Mouse (Mus musculus) kidney, postnatal 4 days (tissue): Measurements from ENCODE around the gene Kcnj1.
A peak's percentile ranks its signal among the peaks of the same experiment; 100 is the strongest.

Experiments used
- DNase-seq, 2 experiments: peaks; one replicate each; pipeline ENCODE4 v3.0.0; 2021; ENCODE audit warnings: mixed read lengths in 2 of 2

The Kcnj1 gene

GRCm38 (mm10) chr9:32372202-32372601 is at the start of gene Kcnj1:
Kcnj1 (plus strand) TSS chr9:32372493.
- DNase-seq = no peak

DNA sequence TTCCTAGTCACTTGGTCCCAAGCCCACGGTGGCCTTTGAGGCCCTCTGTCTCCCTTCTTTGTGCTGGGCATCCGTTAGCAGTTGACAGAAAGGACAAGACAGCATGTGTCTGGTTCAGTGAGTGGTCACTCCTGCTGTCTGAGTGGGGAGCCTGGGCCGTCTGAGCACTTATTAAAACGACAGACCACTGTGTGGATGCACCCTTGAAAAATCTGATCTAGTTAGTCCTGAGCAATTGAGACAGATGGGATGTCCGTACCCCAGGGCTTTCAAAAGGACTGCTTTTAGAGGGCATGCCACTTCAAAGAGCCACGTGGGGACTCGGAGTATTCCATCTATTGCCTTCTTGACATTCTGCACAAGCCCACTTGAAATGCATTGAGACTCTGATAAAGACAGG is 48.7 kb upstream of the Kcnj1 start:
- no peak for DNase-seq

- DNase-seq = no peak
Observed at GRCm38 (mm10) chr9:32328777-32329176, 43.5 kb upstream of the Kcnj1 start.

- DNase-seq = no peak
Observed at GRCm38 (mm10) chr9:32331162-32331561, 41.1 kb upstream of the Kcnj1 start.

DNA sequence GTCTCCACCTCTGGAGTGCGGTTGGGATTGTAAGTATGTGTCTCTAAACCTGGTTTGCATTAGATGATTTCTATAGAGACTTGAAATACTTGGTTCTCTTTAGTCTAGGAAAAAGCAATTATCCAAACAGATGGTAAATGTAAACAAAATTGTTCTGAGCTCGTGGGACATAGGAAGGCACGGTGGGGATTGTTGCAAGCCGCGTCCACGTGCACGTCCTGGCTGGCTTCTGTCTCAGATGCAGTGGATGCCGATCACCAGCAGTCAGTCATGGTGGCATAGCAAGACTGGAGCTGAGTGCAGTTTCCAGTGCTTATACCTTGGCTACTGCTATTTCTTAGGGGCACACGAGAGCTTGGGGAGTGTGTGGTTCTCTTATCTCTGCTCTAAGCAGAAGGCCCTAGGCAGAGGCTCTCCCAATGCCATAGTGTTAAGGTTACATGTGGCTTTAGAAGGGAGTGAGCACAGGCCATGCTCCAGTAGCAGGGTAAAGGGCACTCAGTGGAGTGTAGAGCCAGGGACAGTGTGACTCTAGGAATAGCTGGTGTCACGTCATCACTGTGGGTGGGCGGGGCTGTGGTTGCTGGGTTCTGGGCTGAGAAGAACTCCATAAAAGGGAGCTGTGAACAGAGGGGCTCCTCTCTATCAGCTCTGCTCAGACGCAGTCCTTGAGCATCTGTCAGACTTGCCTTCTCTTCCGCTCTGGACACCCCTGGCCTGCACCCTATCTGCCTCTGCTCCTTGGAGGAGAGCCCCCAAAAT is 36.7 kb upstream of the Kcnj1 start:
- DNase-seq = peak in 1 of 2 experiments; percentile 34

DNA sequence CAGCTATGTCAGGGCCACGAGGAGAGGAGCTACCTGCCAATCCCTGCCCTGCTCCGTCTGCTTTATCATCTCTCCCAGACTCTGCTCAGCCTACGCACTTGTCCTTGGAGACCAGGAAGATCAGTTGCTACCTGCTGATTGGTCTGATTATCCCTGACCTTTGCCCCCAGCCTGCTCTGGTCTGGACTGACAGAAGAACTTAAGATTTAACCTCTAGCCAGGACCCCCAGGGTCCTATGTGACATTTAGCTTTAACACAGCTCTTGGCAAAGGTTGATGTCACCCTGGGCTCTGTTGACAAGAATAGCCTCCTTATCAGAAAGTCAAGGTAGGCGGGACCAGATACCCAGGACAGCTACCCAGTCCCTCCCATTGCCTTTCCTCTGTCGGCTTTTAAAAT is 31.5 kb upstream of the Kcnj1 start:
- DNase-seq = no peak

DNA sequence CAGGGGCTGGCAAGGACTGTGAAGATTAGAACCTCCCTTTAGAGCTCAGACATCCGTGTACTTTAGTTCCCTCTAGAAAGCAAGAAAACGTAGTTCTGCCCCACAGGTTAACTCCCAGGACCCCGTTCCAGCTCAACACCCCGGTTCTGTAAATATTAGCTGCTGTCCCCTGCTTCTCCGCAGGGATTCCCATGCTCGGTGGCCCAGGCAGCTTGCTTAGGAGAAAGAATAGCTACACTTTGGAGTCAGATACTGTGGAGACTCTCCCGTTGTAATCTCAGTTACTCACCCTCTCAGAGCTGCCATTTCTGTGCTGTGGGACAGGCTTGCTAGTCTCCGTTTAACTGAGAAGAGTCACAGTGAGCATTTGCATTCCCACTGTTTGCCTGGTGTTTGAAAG is 29.4 kb upstream of the Kcnj1 start:
- DNase-seq = peak in 1 of 2 experiments; percentile 40

DNA sequence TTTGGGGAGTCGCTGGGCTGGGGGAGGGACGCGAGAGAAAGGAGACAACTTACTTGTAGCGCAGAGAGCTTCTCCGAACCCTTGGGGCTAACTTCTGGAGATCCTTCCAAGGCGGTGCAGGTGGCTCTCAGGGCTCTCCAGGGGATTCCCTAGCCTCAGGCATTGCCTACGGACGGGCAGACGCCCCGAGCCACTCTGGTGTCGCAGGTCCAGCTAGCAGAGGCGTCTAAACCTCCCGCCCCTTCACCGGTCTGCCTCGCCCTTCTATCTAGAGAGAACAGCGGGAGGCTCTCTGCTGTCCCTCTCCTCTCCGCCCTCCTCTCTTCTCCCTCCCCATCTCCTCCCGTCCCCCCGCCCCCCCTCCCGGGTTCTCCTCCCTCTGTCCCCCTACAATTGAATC is 28.2 kb upstream of the Kcnj1 start, which contains the start of gene Kcnj5:
Gene Kcnj5, minus strand, starts transcription at position 300 of the 400 bp plus-strand sequence.
- DNase-seq = peak; percentile 32 to 57

GRCm38 (mm10) chr9:32344489-32344888 is 27.8 kb upstream of the Kcnj1 start:
- DNase-seq = peak in 1 of 2 experiments; percentile 32

DNA sequence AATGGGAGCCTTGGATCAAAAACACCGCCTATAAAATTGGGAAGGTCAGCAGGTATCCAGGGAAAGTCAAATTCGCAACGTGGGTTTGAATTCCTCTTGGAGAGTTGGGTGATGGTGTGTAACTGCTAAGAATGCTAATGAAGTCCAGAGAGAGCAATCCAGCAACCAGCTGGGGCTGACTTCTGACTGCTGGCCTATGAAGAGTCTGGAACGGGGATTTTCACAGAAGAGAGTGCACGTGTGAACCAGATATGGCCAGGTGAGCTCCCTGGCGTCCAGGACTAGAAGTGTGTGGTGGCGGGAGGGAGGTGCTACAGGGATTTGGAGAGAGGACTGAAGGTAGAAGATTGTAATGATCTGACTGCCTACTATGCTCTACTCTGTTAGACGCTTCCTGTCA is 24.2 kb upstream of the Kcnj1 start:
- DNase-seq = no peak

- DNase-seq = no peak
Observed at GRCm38 (mm10) chr9:32349344-32349743, 22.9 kb upstream of the Kcnj1 start.

GRCm38 (mm10) chr9:32350332-32350731 is 22.0 kb upstream of the Kcnj1 start:
- peak; percentile 87 to 89 for DNase-seq

DNA sequence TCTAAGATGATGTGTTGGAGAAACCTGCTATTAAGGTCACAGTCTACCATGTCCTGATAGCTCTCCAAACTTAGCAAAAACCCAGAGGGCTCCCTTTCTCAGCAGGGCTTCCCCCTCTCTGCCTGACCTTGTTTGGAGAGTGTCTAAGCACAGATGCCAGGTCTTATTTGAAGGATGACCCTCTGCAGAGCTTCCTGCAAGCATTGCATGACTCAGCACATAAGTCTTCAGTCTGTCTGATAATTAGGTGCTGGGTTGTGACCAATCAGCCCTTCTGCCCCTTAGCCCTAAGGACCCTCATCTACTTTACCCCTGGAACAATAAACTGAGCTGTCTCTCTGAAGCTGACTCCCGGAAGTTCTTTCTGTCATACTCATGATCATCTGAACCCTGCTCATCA is 11.5 kb upstream of the Kcnj1 start:
- DNase-seq = no peak

DNA sequence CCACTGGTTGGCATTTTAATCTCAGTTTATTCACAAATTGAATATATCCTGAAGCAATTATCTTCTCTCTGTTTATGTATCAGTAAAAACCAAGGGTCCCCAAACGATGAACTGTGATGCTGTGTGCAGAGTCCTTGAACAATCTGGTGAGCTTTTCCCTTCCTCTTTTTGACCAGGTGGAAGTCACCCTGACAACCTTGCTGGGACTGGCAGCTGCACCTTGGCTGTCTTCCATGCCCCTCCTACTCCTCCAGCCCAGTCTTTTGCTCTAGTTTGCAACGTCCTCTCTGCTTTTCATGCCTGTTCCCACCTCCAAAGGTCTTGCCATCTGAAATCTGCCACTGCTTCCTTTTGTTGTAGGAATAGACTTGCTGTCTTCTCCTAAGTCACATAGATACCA is 3.5 kb upstream of the Kcnj1 start:
- DNase-seq = peak; percentile 56 to 68

- DNase-seq = peak in 1 of 2 experiments; percentile 51
Observed at GRCm38 (mm10) chr9:32369388-32369787, 2.9 kb upstream of the Kcnj1 start.

DNA sequence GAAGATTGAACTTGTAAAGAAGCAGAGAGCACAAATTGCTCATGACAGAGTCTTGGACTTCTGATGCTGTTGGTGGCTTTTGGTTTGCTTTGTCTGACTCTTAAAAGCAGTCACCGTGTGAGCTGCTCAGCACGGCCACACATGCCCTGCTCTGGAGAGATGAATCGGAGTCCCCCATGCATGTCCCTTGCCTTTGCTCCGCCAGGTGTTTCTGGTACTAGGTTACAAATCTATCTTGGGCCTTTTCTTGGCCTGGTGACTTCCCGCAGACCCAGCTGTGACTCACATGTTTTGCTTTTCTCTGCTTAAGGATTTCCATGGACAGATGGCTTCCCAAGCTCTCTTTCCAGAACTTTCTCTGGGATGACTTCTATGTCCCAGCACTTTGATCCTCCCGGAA is 1.4 kb downstream of the Kcnj1 start:
- DNase-seq = no peak

DNA sequence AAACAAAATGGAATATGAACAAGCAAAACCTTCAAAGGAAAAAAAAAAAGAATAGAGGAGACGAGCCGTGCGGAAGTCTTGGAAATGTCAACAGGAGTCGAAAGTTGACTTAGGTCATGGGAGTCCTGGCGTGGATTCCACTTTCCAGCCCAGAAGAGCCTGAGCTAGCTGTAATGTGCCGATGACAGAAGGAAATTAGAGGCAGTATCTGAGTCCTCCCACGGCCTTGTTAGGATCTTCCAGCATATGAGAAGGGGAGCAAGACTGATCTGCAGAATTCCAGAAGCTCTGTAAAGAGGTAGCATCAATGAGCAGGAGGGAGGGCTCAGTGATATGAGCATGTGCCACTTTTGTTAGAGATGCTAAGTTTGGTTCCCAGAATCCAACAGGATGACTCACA is 3.7 kb downstream of the Kcnj1 start:
- no peak for DNase-seq

GRCm38 (mm10) chr9:32376863-32377590 is 4.7 kb downstream of the Kcnj1 start:
- DNase-seq = no peak

- DNase-seq = peak; percentile 49 to 71
Observed at GRCm38 (mm10) chr9:32384906-32385305, 12.6 kb downstream of the Kcnj1 start.

- no peak for DNase-seq
Observed at GRCm38 (mm10) chr9:32388120-32388519, 15.8 kb downstream of the Kcnj1 start.

DNA sequence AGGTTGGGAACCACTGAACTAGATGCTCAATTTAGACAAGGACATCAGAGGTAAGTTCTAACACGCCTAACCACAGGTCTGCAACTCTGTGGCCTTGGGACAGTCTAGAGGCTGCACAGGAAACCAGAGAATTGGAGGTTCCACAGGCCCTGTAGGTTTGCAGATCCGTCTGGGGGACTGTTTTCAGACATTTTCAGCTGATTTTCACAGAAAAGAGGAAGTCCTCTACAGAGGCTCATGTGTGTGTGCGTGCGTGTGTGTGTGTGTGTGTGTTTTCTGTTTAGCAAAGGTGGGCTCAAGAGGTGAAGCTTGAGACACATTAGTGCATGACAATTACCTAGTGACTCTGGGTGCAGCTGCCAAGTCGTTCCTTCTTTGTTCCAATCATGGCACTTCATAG is 18.8 kb downstream of the Kcnj1 start:
- DNase-seq = no peak

DNA sequence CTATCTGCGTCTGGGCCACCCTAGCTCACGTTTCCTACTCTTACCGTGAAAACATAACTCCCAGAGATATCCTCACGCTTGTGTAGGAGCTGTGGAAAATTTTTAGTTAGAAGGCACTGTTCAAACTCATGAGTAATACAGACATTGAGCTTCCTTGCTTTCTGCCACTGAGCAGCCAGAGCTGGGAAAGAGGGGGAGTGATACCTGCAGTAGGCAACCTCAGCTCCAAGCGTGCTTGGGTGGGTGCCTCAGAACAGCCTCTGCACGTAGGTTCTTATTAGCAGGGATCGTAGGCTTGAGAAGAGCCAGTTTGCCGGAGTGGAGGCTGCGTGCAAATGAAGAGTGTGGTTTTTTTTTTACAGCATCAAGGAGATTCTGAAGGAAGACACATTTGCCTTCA is 19.4 kb downstream of the Kcnj1 start:
- no peak for DNase-seq

GRCm38 (mm10) chr9:32392716-32393115 is 20.4 kb downstream of the Kcnj1 start:
- no peak for DNase-seq

DNA sequence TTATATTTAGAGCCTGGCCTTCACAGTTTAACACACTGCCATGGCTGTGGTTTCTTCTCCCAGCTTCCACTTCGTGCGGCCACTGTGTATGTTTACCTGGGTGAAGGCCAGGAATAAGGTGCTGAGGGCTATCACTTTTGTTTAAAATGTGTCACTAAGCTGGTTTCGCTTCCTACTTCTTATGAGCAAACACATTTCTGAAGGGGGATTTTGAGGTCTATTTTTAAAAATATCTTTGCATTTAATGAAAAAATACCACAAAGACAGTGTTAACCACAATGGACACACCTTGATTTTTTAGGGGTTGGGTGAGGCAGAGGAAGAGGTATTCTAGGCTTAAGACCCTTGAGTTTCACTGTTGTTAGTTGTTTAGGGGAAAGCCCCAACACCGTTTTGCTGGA is 22.5 kb downstream of the Kcnj1 start:
- DNase-seq = no peak
